Mouse (Mus musculus) splenic B cell, adult 2 months (primary cell): ENCODE results near the gene Pdhb.
"Not testable (repeated sequence)": the region's sequence is repeated elsewhere in the genome, so short reads cannot be mapped to it uniquely, and the experiment has no call there.

Source experiments
- DNase-seq: peaks from one replicate; pipeline ENCODE4 v3.0.0-alpha.2; 2011; ENCODE audit warnings: low read depth, low spot score
- H3K27me3 ChIP-seq: 2 replicates; pipeline ENCODE4 v1.6.1; 2012; ENCODE audit warnings: mild to moderate bottlenecking, low read length, moderate library complexity, mixed read lengths; ENCODE audit not compliant: control insufficient read depth, poor library complexity, insufficient read depth, severe bottlenecking
- H3K36me3 ChIP-seq: 2 replicates; pipeline ENCODE4 v1.6.1; 2012; ENCODE audit warnings: mild to moderate bottlenecking, low read length, moderate library complexity, mixed read lengths; ENCODE audit not compliant: control insufficient read depth, poor library complexity, insufficient read depth, severe bottlenecking

Pdhb gene

DNA sequence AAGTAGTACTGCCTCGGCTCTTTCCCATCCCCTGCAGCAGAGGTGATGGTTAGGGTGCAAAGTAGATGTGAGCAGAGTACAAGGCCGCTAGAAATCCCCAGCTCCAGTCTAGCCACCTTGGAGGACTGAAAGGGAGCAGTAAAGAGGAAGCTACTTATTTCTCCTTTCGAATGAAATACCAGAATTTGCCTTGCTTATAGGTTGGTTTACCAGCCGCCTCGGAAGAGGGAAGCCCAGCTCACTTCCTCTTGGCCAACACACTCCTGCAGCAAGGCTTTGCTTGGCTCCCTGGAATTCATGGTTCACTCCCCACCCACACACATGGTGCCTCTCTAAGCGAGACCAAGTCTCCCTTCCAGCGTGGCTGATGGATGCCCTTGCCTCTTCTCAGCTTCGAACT lies 40.0 kb downstream of the Pdhb start:
- Histone ChIP-seq H3K36me3 (peaks cover 10% of the 10 kb centered on the region), H3K27me3 (no peaks in the 10 kb centered on the region)
- DNase-seq, result peak; percentile 75

DNA sequence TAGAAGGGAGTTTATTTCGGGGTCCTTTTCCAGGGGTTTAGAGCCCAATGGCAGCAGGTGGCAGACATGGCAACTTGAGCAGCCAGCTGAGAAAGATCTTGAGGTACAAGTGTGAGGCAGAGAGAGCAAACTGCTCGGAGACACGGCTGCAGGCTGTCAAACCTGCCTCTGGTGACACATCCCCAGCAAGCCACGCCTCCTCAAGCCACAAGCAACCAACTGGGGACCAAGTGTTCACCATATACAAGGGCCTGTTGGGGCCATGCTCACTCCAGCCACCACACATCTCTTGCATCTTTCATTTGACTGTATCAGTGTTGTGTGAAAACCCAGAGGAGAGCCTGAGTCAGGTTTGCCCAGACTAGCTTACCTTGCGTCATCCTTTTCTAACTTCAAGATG lies 44.9 kb downstream of the Pdhb start:
- no peaks in the 10 kb centered on the region for H3K27me3 ChIP-seq
- peak; percentile 31 for DNase-seq
- peaks cover 17% of the 10 kb centered on the region for H3K36me3 ChIP-seq

- peaks cover 28% of the 10 kb centered on the region for H3K36me3 ChIP-seq
- no peak for DNase-seq
- H3K27me3 ChIP-seq, result no peaks in the 10 kb centered on the region
Observed at GRCm38 (mm10) chr14:8124046-8124881, 48.6 kb downstream of the Pdhb start.

- H3K36me3 ChIP-seq, result peaks cover 28% of the 10 kb centered on the region
Observed at GRCm38 (mm10) chr14:8123611-8124010, 49.2 kb downstream of the Pdhb start.

GRCm38 (mm10) chr14:8123141-8123540 lies 49.7 kb downstream of the Pdhb start:
- Histone ChIP-seq H3K36me3 (peaks cover 29% of the 10 kb centered on the region), H3K27me3 (no peaks in the 10 kb centered on the region)
- no peak for DNase-seq

More at GRCm38 (mm10) chr14:8123611-8124010, 49.2 kb downstream of the Pdhb start:
- H3K27me3 ChIP-seq, DNase-seq: not testable (repeated sequence)

DNA sequence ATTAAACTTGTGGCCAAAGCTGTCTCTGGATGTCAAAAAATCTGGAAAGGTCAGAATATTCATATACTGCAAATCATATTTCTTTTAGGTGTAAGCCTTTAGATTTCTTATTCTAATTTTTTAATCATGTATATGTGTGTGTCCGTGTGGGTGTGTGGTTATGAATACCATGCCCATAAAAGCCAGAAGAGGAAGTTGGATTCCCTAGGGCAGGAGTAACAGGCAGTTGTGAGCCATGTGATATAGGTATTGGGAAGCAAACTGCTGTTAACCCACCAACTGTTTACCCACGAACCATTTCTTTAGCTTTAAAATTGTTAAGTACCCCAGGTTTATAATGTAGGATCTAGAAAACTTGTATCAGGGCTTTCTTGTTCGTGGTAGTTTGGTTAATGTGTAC lies 52.9 kb downstream of the Pdhb start:
- peaks cover 24% of the 10 kb centered on the region for H3K36me3 ChIP-seq
- H3K27me3 ChIP-seq, result no peaks in the 10 kb centered on the region
- peak; percentile 36 for DNase-seq

- no peak for DNase-seq
- no peaks in the 10 kb centered on the region for H3K27me3 ChIP-seq
- H3K36me3 ChIP-seq, result peaks cover 24% of the 10 kb centered on the region
Observed at GRCm38 (mm10) chr14:8119454-8119853, 53.4 kb downstream of the Pdhb start.

DNA sequence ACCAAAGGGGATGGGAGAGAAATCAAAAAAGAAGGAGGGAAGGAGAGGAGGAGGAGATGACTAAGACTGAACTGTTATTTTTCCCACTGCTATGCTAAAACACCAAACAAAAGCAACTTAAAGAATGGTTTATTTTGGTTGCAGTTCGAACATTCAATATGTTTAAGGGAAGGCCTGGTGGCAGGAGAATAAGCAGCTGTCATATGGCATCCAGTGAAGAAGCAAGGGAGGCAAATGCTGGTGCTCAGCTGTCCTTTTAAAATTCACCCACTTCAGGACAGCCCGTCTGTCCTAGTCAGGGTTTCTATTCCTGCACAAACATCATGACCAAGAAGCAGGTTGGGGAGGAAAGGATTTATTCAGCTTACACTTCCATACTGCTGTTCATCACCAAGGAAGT lies 55.5 kb downstream of the Pdhb start:
- peaks cover 17% of the 10 kb centered on the region for H3K36me3 ChIP-seq
- DNase-seq, result no peak
- no peaks in the 10 kb centered on the region for H3K27me3 ChIP-seq
